Mouse (Mus musculus) liver, embryonic 14.5 days (tissue): Measurements from ENCODE around the gene 4930544D05Rik. TPM values are rescaled to one million over a fixed set of nuclear protein-coding genes. Genes with fewer than 3 reads are reported as not detected.

Source experiments
- ATAC-seq: fragments of 200-750 bp; cut with Nextera tagmentation; 2 replicates; pipeline ENCODE4 v1.8.0; 2017; ENCODE audit warnings: moderate number of reproducible peaks, mild to moderate bottlenecking, moderate library complexity; ENCODE audit not compliant: insufficient read depth
- DNase-seq, 3 experiments: peaks; one replicate each; pipeline ENCODE4 v3.0.0-alpha.2; 2012 to 2013; ENCODE audit warnings: low read depth in 3 of 3, low spot score in 3 of 3
- H3K27ac ChIP-seq: fragments of 300-500 bp; sonication (generic); 2 replicates; pipeline ENCODE4 v1.5.1; 2014; ENCODE audit warnings: moderate library complexity, mild to moderate bottlenecking, control low read depth, inconsistent platforms
- H3K27me3 ChIP-seq: fragments of 300-500 bp; sonication (generic); 2 replicates; pipeline ENCODE4 v1.6.1; 2014; ENCODE audit warnings: mild to moderate bottlenecking, low read length, moderate library complexity; ENCODE audit not compliant: control insufficient read depth, insufficient read depth
- H3K36me3 ChIP-seq: fragments of 300-500 bp; sonication (generic); replicated peaks from 2 replicates; pipeline ENCODE4 v1.6.1; 2014; ENCODE audit warnings: low read depth; ENCODE audit not compliant: control insufficient read depth, insufficient read depth
- H3K4me1 ChIP-seq, 2 experiments: fragments of 200-500 bp in 1 of 2; fragments of 300-500 bp in 1 of 2; sonication (generic) in 1 of 2; replicated peaks; 2 replicates each; pipeline ENCODE4 v1.6.1; 2012 to 2014; ENCODE audit warnings: antibody characterized with exemption in 1 of 2, inconsistent platforms in 1 of 2, low read length in 1 of 2; ENCODE audit not compliant: control insufficient read depth in 2 of 2, insufficient read depth in 2 of 2
- H3K4me2 ChIP-seq: fragments of 300-500 bp; sonication (generic); 2 replicates; pipeline ENCODE4 v1.6.1; 2014; ENCODE audit warnings: low read depth, mild to moderate bottlenecking, control low read depth, moderate library complexity
- H3K4me3 ChIP-seq, 2 experiments: fragments of 200-500 bp in 1 of 2; fragments of 300-500 bp in 1 of 2; sonication (generic) in 1 of 2; 2 replicates each; pipeline ENCODE4 v1.5.1; 2012 to 2014; ENCODE audit warnings: low read depth in 2 of 2, low read length in 2 of 2, mild to moderate bottlenecking in 2 of 2, control low read depth in 1 of 2, inconsistent platforms in 1 of 2, moderate library complexity in 1 of 2; ENCODE audit not compliant: insufficient read depth in 1 of 2
- H3K9ac ChIP-seq: fragments of 300-500 bp; sonication (generic); replicated peaks from 2 replicates; pipeline ENCODE4 v1.6.1; 2014; ENCODE audit warnings: mild to moderate bottlenecking, control low read depth, moderate library complexity
- H3K9me3 ChIP-seq: fragments of 300-500 bp; sonication (generic); 2 replicates; pipeline ENCODE4 v1.6.1; 2016; ENCODE audit warnings: low read length, mixed read lengths; ENCODE audit not compliant: control insufficient read depth
- CTCF ChIP-seq: IDR thresholded peaks from 2 replicates; pipeline ENCODE4 v1.5.1; 2016; ENCODE audit warnings: antibody characterized with exemption, low read depth, control low read depth
- EP300 ChIP-seq: IDR thresholded peaks from 2 replicates; pipeline ENCODE4 v1.6.1; 2016; ENCODE audit warnings: antibody characterized with exemption, low read depth
- WGBS: fragments of 180-500 bp; shearing (Covaris S2); extraction: QIAGEN DNeasy Blood & Tissue Kit; methylation state at CpG from one replicate; pipeline ENCODE4 v1.1.7; 2014; ENCODE audit not compliant: insufficient replicate concordance; 5-methylcytosine and 5-hydroxymethylcytosine counted together
- polyA plus RNA-seq, 2 experiments: library from polyadenylated mRNA; depleted of rRNA in 1 of 2; stranded (reverse) in 1 of 2; unstranded in 1 of 2; fragments of >200 nt; fragmentation: Nextera tagmentation in 1 of 2; extraction: Ambion mirVana in 1 of 2; gene quantifications; 2 replicates each; pipeline versions ENCODE4 v1.2.1 to v1.2.3; 2012 to 2014

4930544D05Rik gene
- polyA plus RNA-seq, 2 experiments = not detected

DNA sequence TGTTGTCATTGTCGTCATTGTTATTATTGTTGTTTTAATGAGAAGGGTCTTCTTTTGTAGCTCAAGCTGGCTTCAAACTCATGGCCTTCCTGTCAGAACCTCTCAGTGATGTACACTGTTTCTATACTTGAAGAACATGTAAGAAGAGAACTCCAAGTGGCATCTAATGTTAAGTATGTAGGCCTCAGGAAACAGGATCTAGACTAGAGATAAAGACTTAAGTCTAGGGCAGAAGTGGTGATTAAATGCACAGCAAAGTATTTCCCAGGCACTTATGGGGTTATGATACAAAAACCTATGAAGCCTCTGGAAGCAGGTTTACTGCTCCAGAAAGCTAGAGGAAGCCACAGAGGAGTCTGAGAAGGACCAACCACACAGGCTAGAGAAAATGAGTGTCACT is 22.6 kb downstream of the 4930544D05Rik start:
- Histone ChIP-seq H3K4me3 (peak overlapping the region in 1 of 2 experiments; percentile 32; a peak in 2 of 4 replicates), H3K4me1 (peaks cover 30 to 35% of the 10 kb centered on the region in 2 experiments), H3K36me3 (no peaks in the 10 kb centered on the region), H3K9me3 (no peaks in the 10 kb centered on the region), H3K27me3 (no peaks in the 10 kb centered on the region), H3K9ac (peak overlapping the region; percentile 63), H3K4me2 (peak overlapping the region; percentile 74), H3K27ac (peak overlapping the region; percentile 93)
- DNase-seq = no peak
- TF ChIP-seq CTCF = no peak
- peak; percentile 18; the same call in 1 of the 2 replicates for ATAC-seq
- WGBS = 24% methylated on average over 1 of the region's 1 CpGs

- peak within 1 kb of the TSS; percentile 32 to 41 for H3K4me3 ChIP-seq
- no peak for TF ChIP-seq CTCF
- TF ChIP-seq EP300 = peak; percentile 83
- no peaks in the 10 kb centered on the region for H3K36me3 ChIP-seq
- H3K27me3 ChIP-seq = no peaks in the 10 kb centered on the region
- peaks cover 30 to 35% of the 10 kb centered on the region in 2 experiments for H3K4me1 ChIP-seq
- H3K9me3 ChIP-seq = no peaks in the 10 kb centered on the region
- peak; percentile 87 for ATAC-seq
- H3K9ac ChIP-seq = peak within 1 kb of the TSS; percentile 63
- peak within 1 kb of the TSS; percentile 93 for H3K27ac ChIP-seq
- 3% methylated on average over 5 of the region's 5 CpGs for WGBS
- peak in 2 of 3 experiments; percentile 65 to 66 for DNase-seq
- peak within 1 kb of the TSS; percentile 74 for H3K4me2 ChIP-seq
Measured at GRCm38 (mm10) chr11:70638714-70639278, 23.1 kb downstream of the 4930544D05Rik start, which contains the start of gene Gp1ba. Gene Gp1ba (plus strand): TSS chr11:70639122.

DNA sequence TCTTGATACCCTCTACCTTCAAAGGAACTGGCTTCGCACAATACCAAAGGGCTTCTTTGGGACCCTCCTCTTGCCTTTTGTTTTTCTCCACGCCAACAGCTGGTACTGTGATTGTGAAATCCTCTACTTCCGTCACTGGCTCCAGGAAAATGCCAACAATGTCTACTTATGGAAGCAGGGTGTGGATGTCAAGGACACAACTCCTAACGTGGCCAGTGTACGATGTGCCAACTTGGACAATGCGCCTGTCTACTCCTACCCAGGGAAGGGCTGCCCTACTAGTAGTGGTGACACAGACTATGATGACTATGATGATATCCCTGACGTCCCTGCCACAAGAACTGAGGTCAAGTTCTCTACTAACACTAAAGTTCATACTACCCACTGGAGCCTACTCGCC is 24.3 kb downstream of the 4930544D05Rik start:
- no peak for DNase-seq
- H3K4me1 ChIP-seq = peaks cover 30 to 35% of the 10 kb centered on the region in 2 experiments
- H3K4me2 ChIP-seq = no peak overlapping the region
- H3K36me3 ChIP-seq = peaks cover 6% of the 10 kb centered on the region
- no peak for ATAC-seq
- no peaks in the 10 kb centered on the region for H3K27me3 ChIP-seq
- no peak overlapping the region for H3K4me3 ChIP-seq
- TF ChIP-seq EP300 (no peak), CTCF (no peak)
- H3K27ac ChIP-seq = no peak overlapping the region
- H3K9me3 ChIP-seq = no peaks in the 10 kb centered on the region
- no peak overlapping the region for H3K9ac ChIP-seq
- 70% methylated on average over 8 of the region's 8 CpGs for WGBS

DNA sequence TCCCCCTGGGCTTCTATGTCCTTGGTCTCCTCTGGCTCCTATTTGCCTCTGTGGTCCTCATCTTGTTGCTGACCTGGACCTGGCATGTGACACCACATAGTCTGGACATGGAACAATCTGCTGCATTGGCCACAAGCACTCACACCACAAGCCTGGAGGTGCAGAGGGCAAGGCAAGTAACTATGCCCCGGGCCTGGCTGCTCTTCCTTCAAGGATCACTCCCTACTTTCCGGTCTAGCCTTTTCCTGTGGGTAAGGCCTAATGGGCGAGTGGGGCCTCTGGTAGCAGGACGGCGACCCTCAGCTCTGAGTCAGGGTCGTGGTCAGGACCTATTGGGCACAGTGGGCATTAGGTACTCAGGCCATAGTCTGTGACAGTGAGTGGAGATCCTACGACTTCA is 25.6 kb downstream of the 4930544D05Rik start:
- no peaks in the 10 kb centered on the region for H3K27me3 ChIP-seq
- DNase-seq (no peak), ATAC-seq (no peak)
- no peak overlapping the region for H3K27ac ChIP-seq
- H3K4me1 ChIP-seq = peaks cover 36 to 46% of the 10 kb centered on the region in 2 experiments
- H3K4me3 ChIP-seq = no peak overlapping the region
- WGBS = 52% methylated on average over 7 of the region's 7 CpGs
- no peaks in the 10 kb centered on the region for H3K9me3 ChIP-seq
- no peak for TF ChIP-seq CTCF
- no peak for TF ChIP-seq EP300
- H3K9ac ChIP-seq = no peak overlapping the region
- H3K36me3 ChIP-seq = peaks cover 6% of the 10 kb centered on the region
- H3K4me2 ChIP-seq = no peak overlapping the region

- Histone ChIP-seq H3K9ac (no peak overlapping the region), H3K4me2 (no peak overlapping the region), H3K4me1 (peaks cover 28 to 38% of the 10 kb centered on the region in 2 experiments), H3K27ac (no peak overlapping the region), H3K27me3 (no peaks in the 10 kb centered on the region), H3K4me3 (no peak overlapping the region), H3K36me3 (peaks cover 6% of the 10 kb centered on the region), H3K9me3 (no peaks in the 10 kb centered on the region)
- ATAC-seq (no peak), DNase-seq (no peak)
- TF ChIP-seq EP300 = no peak
- no peak for TF ChIP-seq CTCF
- WGBS = 81% methylated on average over 6 of the region's 6 CpGs
Measured at GRCm38 (mm10) chr11:70643051-70643450, 27.4 kb downstream of the 4930544D05Rik start.
